Mouse (Mus musculus): Measurements from ENCODE around the gene Chst5.

GRCm38 (mm10) chr8:111947954-111948353 lies 37.7 kb upstream of the Chst5 start:
- TF ChIP-seq POLR2A (IDR thresholded peaks at IDR 0.05; ENCODE audit: low read depth, low read length) (no peak), CTCF (IDR thresholded peaks at IDR 0.05; ENCODE audit: extremely low read depth, insufficient read length, insufficient replicate concordance, low read depth, low read length) (no peak)
